Mouse (Mus musculus) central nervous system, embryonic 14 days (tissue): ENCODE measurements around the gene Ccnyl1. TPM values are rescaled to one million over a fixed set of nuclear protein-coding genes. Genes with fewer than 3 reads are reported as not detected.

Experiments used
- polyA plus RNA-seq: library from polyadenylated mRNA; depleted of rRNA; stranded (reverse); fragments of >200 nt; gene quantifications from 2 replicates; pipeline ENCODE4 v1.2.3, GENCODE M21; 2012; rRNA removed

Ccnyl1 gene
- polyA plus RNA-seq: 39.5 and 40.5 TPM in 2 replicates

DNA sequence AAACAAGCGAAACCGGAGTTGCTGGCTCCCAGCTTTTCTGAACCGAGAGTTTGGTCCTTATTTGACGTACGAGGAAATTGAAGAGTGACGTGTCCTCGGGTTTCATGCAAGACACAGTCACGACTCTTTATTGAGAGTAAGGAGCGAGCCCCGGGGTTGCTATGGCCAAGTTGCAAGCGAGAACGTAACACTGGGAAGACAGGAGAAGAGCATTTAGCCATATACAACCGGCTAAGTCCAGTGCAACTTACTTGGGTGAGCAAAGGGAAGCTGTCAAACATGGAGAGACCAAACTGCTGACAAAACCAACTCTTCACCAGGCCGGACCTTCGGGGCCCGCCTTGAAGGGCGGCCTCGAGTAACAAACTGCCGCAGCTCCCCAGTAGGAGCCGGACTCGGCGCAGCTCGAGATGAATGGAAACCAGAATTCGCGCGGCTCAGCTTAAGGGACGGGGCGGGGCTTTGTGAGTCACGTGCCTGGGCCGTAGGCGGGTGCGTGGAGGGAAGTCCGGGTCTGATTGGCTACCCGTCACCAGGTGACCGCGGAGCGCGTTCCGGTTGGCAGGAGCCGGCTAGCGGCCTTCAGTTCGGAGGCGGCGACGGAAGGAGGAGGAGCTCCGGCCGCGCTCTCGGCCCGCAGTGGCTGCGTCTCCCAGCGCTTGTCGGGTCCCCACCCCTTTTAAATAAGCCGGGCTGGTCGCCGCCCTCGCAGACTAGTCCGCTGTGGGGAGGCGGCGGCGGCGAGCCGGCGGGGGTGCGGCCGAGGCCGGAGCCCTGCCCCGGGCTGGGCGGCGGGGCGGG lies at the start of gene Ccnyl1:
TSS of gene Ccnyl1 (plus strand) at position 243 of the 801 bp plus-strand sequence.

DNA sequence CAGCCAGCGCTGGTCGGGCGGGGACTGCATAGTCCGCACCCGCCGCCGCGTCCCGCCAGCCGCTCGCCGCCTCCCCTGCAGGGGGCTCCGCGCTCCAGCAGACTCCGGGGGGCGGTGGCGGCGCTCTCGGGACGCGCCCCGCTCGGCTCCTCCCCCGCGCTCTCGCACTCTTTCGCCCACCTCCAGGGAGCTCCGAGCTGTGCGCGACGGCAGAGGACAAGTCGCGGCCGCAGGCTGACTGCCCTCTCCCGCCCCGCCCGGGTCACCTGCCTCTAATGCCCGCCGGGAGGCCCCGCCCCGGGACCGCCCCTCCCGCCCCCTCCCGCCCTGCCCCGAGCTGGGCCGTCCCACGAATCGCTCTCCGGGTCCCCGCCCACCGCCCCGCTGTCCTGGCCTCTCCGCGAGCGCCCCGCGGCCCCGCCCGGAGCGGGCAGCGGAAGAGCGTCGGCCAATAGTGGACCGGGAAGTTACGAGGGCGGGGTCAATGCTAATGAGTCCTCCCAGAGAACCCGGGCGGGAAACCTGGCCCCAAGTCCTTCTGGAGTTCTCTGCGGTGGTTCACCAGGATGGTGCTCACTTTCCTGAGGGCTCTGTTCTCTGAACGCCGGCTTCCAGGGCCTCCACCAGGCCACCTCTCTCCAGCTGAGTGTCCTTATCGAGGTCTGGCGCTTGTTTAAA lies 47.4 kb downstream of the Ccnyl1 start, which contains the start of gene Fzd5:
TSS of gene Fzd5 (minus strand) at position 250 of the 678 bp plus-strand sequence.

Other genes with a start within 250 kb of the Ccnyl1 start
- 22.5 and 26.3 TPM in 2 replicates for gene Creb1, start 157.8 kb upstream of the Ccnyl1 start, polyA plus RNA-seq
- 15.1 and 16.5 TPM in 2 replicates for gene Mettl21a, start 73.2 kb upstream of the Ccnyl1 start, polyA plus RNA-seq
- gene Fzd5, start 47.3 kb downstream of the Ccnyl1 start, polyA plus RNA-seq: 1.5 and 1.7 TPM in 2 replicates